Mouse (Mus musculus): ENCODE results near the gene Susd6. TPM values are rescaled to one million over a fixed set of nuclear protein-coding genes. Genes with fewer than 3 reads are reported as not detected.

Gene Susd6
- polyA plus RNA-seq, 1 experiment from 2014 or later, result 14.3 TPM

GRCm38 (mm10) chr12:80804861-80805428 is 14.6 kb downstream of the Susd6 start:
- ATAC-seq, result no peak
- Histone ChIP-seq H3K27me3 (replicated peaks; ENCODE audit: control insufficient read depth, insufficient read depth, low read length) (no peaks in the 10 kb centered on the region), H3K27ac (ENCODE audit: low read length) (no peak overlapping the region), H3K4me3 (replicated peaks; ENCODE audit: low read length) (no peak overlapping the region), H3K36me3 (ENCODE audit: control insufficient read depth, insufficient read depth) (no peaks in the 10 kb centered on the region), H3K4me1 (replicated peaks; ENCODE audit: control insufficient read depth, insufficient read depth, low read length) (peaks cover 7% of the 10 kb centered on the region), H3K9ac (replicated peaks; ENCODE audit: low read depth, low read length) (no peak overlapping the region), H3K4me2 (ENCODE audit: low read length) (no peak overlapping the region), H3K9me3 (ENCODE audit: control insufficient read depth, low read length) (no peaks in the 10 kb centered on the region)
- WGBS, result 94% methylated on average over 6 of the region's 6 CpGs

GRCm38 (mm10) chr12:80807451-80808085 is 17.3 kb downstream of the Susd6 start:
- H3K9me3 ChIP-seq (ENCODE audit: control insufficient read depth, low read length), result no peaks in the 10 kb centered on the region
- 26% methylated on average over 2 of the region's 2 CpGs for WGBS
- peaks cover 11% of the 10 kb centered on the region for H3K4me1 ChIP-seq (replicated peaks; ENCODE audit: control insufficient read depth, insufficient read depth, low read length)
- no peaks in the 10 kb centered on the region for H3K27me3 ChIP-seq (replicated peaks; ENCODE audit: control insufficient read depth, insufficient read depth, low read length)
- no peaks in the 10 kb centered on the region for H3K36me3 ChIP-seq (ENCODE audit: control insufficient read depth, insufficient read depth)
- H3K9ac ChIP-seq (replicated peaks; ENCODE audit: low read depth, low read length), result no peak overlapping the region
- no peak overlapping the region for H3K27ac ChIP-seq (ENCODE audit: low read length)
- ATAC-seq, result no peak
- H3K4me2 ChIP-seq (ENCODE audit: low read length), result no peak overlapping the region
- H3K4me3 ChIP-seq (replicated peaks; ENCODE audit: low read length), result no peak overlapping the region

- ATAC-seq, result no peak
- Histone ChIP-seq H3K4me1 (replicated peaks; ENCODE audit: control insufficient read depth, insufficient read depth, low read length) (0 out of 2 replicates have a peak, but pooled peaks cover 4% of the 10 kb centered on the region), H3K4me3 (replicated peaks; ENCODE audit: low read length) (no peak overlapping the region), H3K27me3 (replicated peaks; ENCODE audit: control insufficient read depth, insufficient read depth, low read length) (no peaks in the 10 kb centered on the region), H3K27ac (ENCODE audit: low read length) (no peak overlapping the region), H3K9ac (replicated peaks; ENCODE audit: low read depth, low read length) (no peak overlapping the region), H3K4me2 (ENCODE audit: low read length) (no peak overlapping the region), H3K9me3 (ENCODE audit: control insufficient read depth, low read length) (no peaks in the 10 kb centered on the region), H3K36me3 (ENCODE audit: control insufficient read depth, insufficient read depth) (no peaks in the 10 kb centered on the region)
- 80% methylated on average over 2 of the region's 2 CpGs for WGBS
These were observed 19.7 kb downstream of the Susd6 start for GRCm38 (mm10) chr12:80810005-80810404.

GRCm38 (mm10) chr12:80811646-80812509 is 21.6 kb downstream of the Susd6 start:
- Histone ChIP-seq H3K27ac (ENCODE audit: low read length) (no peak overlapping the region), H3K9me3 (ENCODE audit: control insufficient read depth, low read length) (no peaks in the 10 kb centered on the region), H3K4me2 (ENCODE audit: low read length) (no peak overlapping the region), H3K4me1 (replicated peaks; ENCODE audit: control insufficient read depth, insufficient read depth, low read length) (peaks cover 12% of the 10 kb centered on the region), H3K36me3 (ENCODE audit: control insufficient read depth, insufficient read depth) (no peaks in the 10 kb centered on the region), H3K4me3 (replicated peaks; ENCODE audit: low read length) (no peak overlapping the region), H3K9ac (replicated peaks; ENCODE audit: low read depth, low read length) (no peak overlapping the region), H3K27me3 (replicated peaks; ENCODE audit: control insufficient read depth, insufficient read depth, low read length) (no peaks in the 10 kb centered on the region)
- no peak for ATAC-seq
- WGBS, result 51% methylated on average over 6 of the region's 6 CpGs

GRCm38 (mm10) chr12:80812510-80812820 is 22.2 kb downstream of the Susd6 start:
- no peak overlapping the region for H3K27ac ChIP-seq (ENCODE audit: low read length)
- H3K36me3 ChIP-seq (ENCODE audit: control insufficient read depth, insufficient read depth), result no peaks in the 10 kb centered on the region
- H3K9ac ChIP-seq (replicated peaks; ENCODE audit: low read depth, low read length), result no peak overlapping the region
- H3K4me1 ChIP-seq (replicated peaks; ENCODE audit: control insufficient read depth, insufficient read depth, low read length), result peaks cover 12% of the 10 kb centered on the region
- no peak overlapping the region for H3K4me2 ChIP-seq (ENCODE audit: low read length)
- ATAC-seq, result no peak
- H3K27me3 ChIP-seq (replicated peaks; ENCODE audit: control insufficient read depth, insufficient read depth, low read length), result no peaks in the 10 kb centered on the region
- no peak overlapping the region for H3K4me3 ChIP-seq (replicated peaks; ENCODE audit: low read length)
- H3K9me3 ChIP-seq (ENCODE audit: control insufficient read depth, low read length), result no peaks in the 10 kb centered on the region
- WGBS, result 43% methylated on average over 1 of the region's 1 CpGs

- no peak overlapping the region for H3K4me2 ChIP-seq (ENCODE audit: low read length)
- H3K9ac ChIP-seq (replicated peaks; ENCODE audit: low read depth, low read length), result no peak overlapping the region
- H3K27ac ChIP-seq (ENCODE audit: low read length), result no peak overlapping the region
- no peaks in the 10 kb centered on the region for H3K9me3 ChIP-seq (ENCODE audit: control insufficient read depth, low read length)
- peaks cover 12% of the 10 kb centered on the region for H3K4me1 ChIP-seq (replicated peaks; ENCODE audit: control insufficient read depth, insufficient read depth, low read length)
- no peaks in the 10 kb centered on the region for H3K36me3 ChIP-seq (ENCODE audit: control insufficient read depth, insufficient read depth)
- WGBS, result 96% methylated on average over 2 of the region's 2 CpGs
- H3K27me3 ChIP-seq (replicated peaks; ENCODE audit: control insufficient read depth, insufficient read depth, low read length), result no peaks in the 10 kb centered on the region
- no peak overlapping the region for H3K4me3 ChIP-seq (replicated peaks; ENCODE audit: low read length)
- ATAC-seq, result no peak
These were observed 23.1 kb downstream of the Susd6 start for GRCm38 (mm10) chr12:80813456-80813855.

GRCm38 (mm10) chr12:80813872-80814271 is 23.6 kb downstream of the Susd6 start:
- H3K9me3 ChIP-seq (ENCODE audit: control insufficient read depth, low read length), result no peaks in the 10 kb centered on the region
- H3K4me1 ChIP-seq (replicated peaks; ENCODE audit: control insufficient read depth, insufficient read depth, low read length), result peaks cover 12% of the 10 kb centered on the region
- no peak overlapping the region for H3K4me2 ChIP-seq (ENCODE audit: low read length)
- no peak overlapping the region for H3K4me3 ChIP-seq (replicated peaks; ENCODE audit: low read length)
- H3K36me3 ChIP-seq (ENCODE audit: control insufficient read depth, insufficient read depth), result no peaks in the 10 kb centered on the region
- WGBS, result 91% methylated on average over 4 of the region's 4 CpGs
- no peaks in the 10 kb centered on the region for H3K27me3 ChIP-seq (replicated peaks; ENCODE audit: control insufficient read depth, insufficient read depth, low read length)
- no peak overlapping the region for H3K27ac ChIP-seq (ENCODE audit: low read length)
- H3K9ac ChIP-seq (replicated peaks; ENCODE audit: low read depth, low read length), result no peak overlapping the region
- no peak for ATAC-seq

GRCm38 (mm10) chr12:80814529-80814928 is 24.2 kb downstream of the Susd6 start:
- Histone ChIP-seq H3K9ac (replicated peaks; ENCODE audit: low read depth, low read length) (no peak overlapping the region), H3K27me3 (replicated peaks; ENCODE audit: control insufficient read depth, insufficient read depth, low read length) (no peaks in the 10 kb centered on the region), H3K4me3 (replicated peaks; ENCODE audit: low read length) (no peak overlapping the region), H3K4me1 (replicated peaks; ENCODE audit: control insufficient read depth, insufficient read depth, low read length) (peaks cover 12% of the 10 kb centered on the region), H3K36me3 (ENCODE audit: control insufficient read depth, insufficient read depth) (no peaks in the 10 kb centered on the region), H3K9me3 (ENCODE audit: control insufficient read depth, low read length) (no peaks in the 10 kb centered on the region), H3K4me2 (ENCODE audit: low read length) (no peak overlapping the region), H3K27ac (ENCODE audit: low read length) (no peak overlapping the region)
- ATAC-seq, result no peak
- WGBS, result 94% methylated on average over 3 of the region's 3 CpGs

- Histone ChIP-seq H3K9me3 (ENCODE audit: control insufficient read depth, low read length) (no peaks in the 10 kb centered on the region), H3K4me1 (replicated peaks; ENCODE audit: control insufficient read depth, insufficient read depth, low read length) (peaks cover 12% of the 10 kb centered on the region), H3K9ac (replicated peaks; ENCODE audit: low read depth, low read length) (no peak overlapping the region), H3K27ac (ENCODE audit: low read length) (no peak overlapping the region), H3K36me3 (ENCODE audit: control insufficient read depth, insufficient read depth) (no peaks in the 10 kb centered on the region), H3K27me3 (replicated peaks; ENCODE audit: control insufficient read depth, insufficient read depth, low read length) (no peaks in the 10 kb centered on the region), H3K4me3 (replicated peaks; ENCODE audit: low read length) (no peak overlapping the region), H3K4me2 (ENCODE audit: low read length) (no peak overlapping the region)
- no peak for ATAC-seq
- 65% methylated on average over 1 of the region's 1 CpGs for WGBS
These were observed 25.0 kb downstream of the Susd6 start for GRCm38 (mm10) chr12:80815298-80815697.
